Mouse (Mus musculus) stomach, embryonic 16.5 days (tissue): Measurements from ENCODE around the gene Ccdc15. TPM values are rescaled to one million over a fixed set of nuclear protein-coding genes. Genes with fewer than 3 reads are reported as not detected.

Experiments used
- ATAC-seq: fragments of 200-750 bp; cut with Nextera tagmentation; 2 replicates; pipeline ENCODE4 v1.8.0; 2017; ENCODE audit warnings: moderate number of reproducible peaks, moderate TSS enrichment; ENCODE audit not compliant: insufficient read depth, low FRiP score
- H3K27ac ChIP-seq: fragments of 300-500 bp; sonication (generic); 2 replicates; pipeline ENCODE4 v1.5.1; 2014; ENCODE audit warnings: low read length
- H3K27me3 ChIP-seq: fragments of 300-500 bp; sonication (generic); 2 replicates; pipeline ENCODE4 v1.6.1; 2014; ENCODE audit warnings: low read length, control low read depth, mixed read lengths; ENCODE audit not compliant: control insufficient read depth, insufficient read depth
- H3K36me3 ChIP-seq: fragments of 300-500 bp; sonication (generic); 2 replicates; pipeline ENCODE4 v1.6.1; 2014; ENCODE audit warnings: low read length; ENCODE audit not compliant: control insufficient read depth, insufficient read depth
- H3K4me1 ChIP-seq: fragments of 300-500 bp; sonication (generic); 2 replicates; pipeline ENCODE4 v1.6.1; 2014; ENCODE audit warnings: low read length, control low read depth, mixed read lengths; ENCODE audit not compliant: control insufficient read depth, insufficient read depth
- H3K4me2 ChIP-seq: fragments of 300-500 bp; sonication (generic); 2 replicates; pipeline ENCODE4 v1.6.1; 2014; ENCODE audit warnings: low read depth, low read length, mixed read lengths
- H3K4me3 ChIP-seq: fragments of 300-500 bp; sonication (generic); replicated peaks from 2 replicates; pipeline ENCODE4 v1.5.1; 2014; ENCODE audit warnings: mild to moderate bottlenecking, low read length
- H3K9ac ChIP-seq: fragments of 300-500 bp; sonication (generic); 2 replicates; pipeline ENCODE4 v1.6.1; 2014; ENCODE audit warnings: low read length
- H3K9me3 ChIP-seq: fragments of 300-500 bp; sonication (generic); replicated peaks from 2 replicates; pipeline ENCODE4 v1.6.1; 2016; ENCODE audit warnings: low read length, control low read depth; ENCODE audit not compliant: control insufficient read depth
- WGBS: fragments of 180-500 bp; shearing (Covaris S2); extraction: QIAGEN DNeasy Blood & Tissue Kit; methylation state at CpG from one replicate; pipeline ENCODE4 v1.1.7; 2014; 5-methylcytosine and 5-hydroxymethylcytosine counted together
- polyA plus RNA-seq: library from polyadenylated mRNA; unstranded; fragments of >200 nt; fragmentation: Nextera tagmentation; extraction: Ambion mirVana; gene quantifications from 2 replicates; pipeline ENCODE4 v1.2.1, GENCODE M21; 2015

Gene Ccdc15
- polyA plus RNA-seq, 1 experiment from 2014 or later: 5.0 TPM

DNA sequence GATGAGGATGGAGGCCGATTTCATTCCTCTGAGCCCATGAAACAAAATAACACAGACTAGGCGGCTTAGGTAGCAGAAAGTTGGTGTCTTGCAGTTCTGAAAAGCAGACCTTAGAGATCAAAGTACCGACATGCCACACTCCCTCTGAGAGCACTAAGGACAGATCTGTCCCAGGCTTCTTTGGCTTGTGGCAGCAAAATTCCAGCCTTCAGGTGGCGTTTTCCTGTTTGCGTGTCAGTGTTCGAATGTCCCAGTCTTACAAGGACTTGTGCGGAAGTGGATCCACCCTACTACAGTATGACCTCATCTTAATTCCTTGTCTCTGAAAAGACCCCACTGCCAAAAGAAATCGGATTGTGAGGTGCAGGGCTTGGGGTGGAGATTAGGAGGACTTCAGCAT, 20.6 kb upstream of the Ccdc15 start:
- no peaks in the 10 kb centered on the region for H3K27me3 ChIP-seq
- H3K9me3 ChIP-seq: no peaks in the 10 kb centered on the region
- no peaks in the 10 kb centered on the region for H3K4me1 ChIP-seq
- H3K9ac ChIP-seq: no peak overlapping the region
- WGBS: 65% methylated on average over 8 of the region's 8 CpGs
- H3K36me3 ChIP-seq: no peaks in the 10 kb centered on the region
- no peak overlapping the region for H3K4me3 ChIP-seq
- H3K27ac ChIP-seq: peak overlapping the region; percentile 52; the same call in 1 of the 2 replicates
- no peak overlapping the region for H3K4me2 ChIP-seq
- ATAC-seq: no peak

DNA sequence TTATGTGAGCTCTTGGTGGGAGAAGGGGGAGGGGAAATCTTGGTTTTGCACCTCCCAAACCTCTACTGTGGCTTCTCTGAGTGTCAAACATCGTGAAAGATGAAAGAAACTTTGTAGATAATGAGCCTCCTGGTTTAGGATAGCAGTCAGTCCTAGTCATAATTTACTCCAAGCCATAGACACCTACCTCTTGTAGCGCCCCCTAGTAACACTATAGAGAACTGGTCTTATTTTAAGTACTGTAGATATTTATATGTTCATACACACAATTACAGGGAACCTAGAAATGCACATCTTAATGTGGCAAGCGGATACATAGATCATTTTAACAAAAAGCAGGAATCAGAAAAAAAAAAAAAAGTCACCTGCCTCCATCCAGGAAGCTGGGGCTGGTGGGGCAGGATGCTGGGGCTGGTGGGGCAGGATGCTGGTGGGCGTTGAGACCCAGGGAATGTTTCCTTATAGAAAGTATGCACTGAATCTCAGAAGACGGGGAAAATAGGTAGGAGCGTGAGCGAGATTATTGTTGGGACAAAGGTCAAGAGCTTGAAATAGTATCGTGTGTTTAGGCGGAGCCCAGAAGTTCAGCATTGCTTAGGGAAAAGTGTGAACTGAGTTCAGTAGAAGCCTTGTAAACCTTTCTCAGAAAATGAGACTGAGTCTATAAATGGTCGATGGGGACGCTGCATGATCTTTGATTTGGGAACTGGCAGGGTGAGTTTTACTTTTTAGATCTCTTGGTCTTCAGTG, 20.0 kb upstream of the Ccdc15 start:
- Histone ChIP-seq H3K27ac (peak overlapping the region; percentile 52; the same call in 1 of the 2 replicates), H3K4me3 (no peak overlapping the region), H3K9me3 (no peaks in the 10 kb centered on the region), H3K27me3 (no peaks in the 10 kb centered on the region), H3K9ac (no peak overlapping the region), H3K4me2 (no peak overlapping the region), H3K4me1 (no peaks in the 10 kb centered on the region), H3K36me3 (no peaks in the 10 kb centered on the region)
- 0 out of 2 replicates have a peak, but pooled peaks have one; percentile 25 for ATAC-seq
- 54% methylated on average over 11 of the region's 11 CpGs for WGBS

DNA sequence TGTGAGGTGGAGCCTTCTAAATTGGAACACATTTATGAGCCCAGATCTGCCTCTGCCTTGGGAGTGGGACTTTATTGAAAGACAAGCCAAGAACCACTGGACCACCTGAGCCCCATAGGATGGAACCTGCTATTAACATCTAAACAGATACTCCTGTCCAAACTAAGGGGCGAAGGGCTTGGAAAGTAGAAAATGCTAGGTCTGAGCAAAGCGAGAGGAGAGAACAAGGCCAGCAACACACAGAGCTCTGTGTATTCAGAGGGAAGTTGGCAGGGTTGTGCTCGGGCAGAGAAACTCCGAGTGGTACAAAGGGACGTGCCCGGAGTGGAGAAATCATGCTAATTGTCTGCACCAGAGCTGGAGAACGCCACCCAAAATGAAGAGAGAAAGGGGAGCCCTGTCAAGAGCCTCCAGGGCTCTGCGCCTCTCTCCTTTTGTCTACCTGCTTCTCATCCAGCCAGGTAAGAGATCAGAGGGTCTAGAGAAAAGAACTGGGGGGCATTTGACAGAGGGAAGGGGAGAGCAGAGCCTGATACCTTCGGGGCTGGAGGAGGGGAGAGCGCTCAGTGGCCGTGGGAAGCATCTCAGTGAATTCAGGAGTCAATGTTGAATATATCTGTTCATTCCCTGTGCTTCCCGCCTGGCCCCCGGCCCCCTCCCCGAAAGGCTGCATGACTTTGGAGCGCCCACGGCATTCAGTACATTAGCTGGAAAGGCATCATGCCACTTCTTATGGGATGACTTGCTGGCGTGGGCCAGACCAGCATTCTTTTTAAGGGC, 19.3 kb upstream of the Ccdc15 start, which contains the start of gene Hepacam:
Hepacam (plus strand) TSS at position 51 of the 780 bp plus-strand sequence.
- ATAC-seq: no peak
- H3K9ac ChIP-seq: no peak within 1 kb of the TSS
- H3K4me2 ChIP-seq: no peak within 1 kb of the TSS
- no peaks in the 10 kb centered on the region for H3K27me3 ChIP-seq
- no peak within 1 kb of the TSS for H3K27ac ChIP-seq
- no peak within 1 kb of the TSS for H3K4me3 ChIP-seq
- 84% methylated on average over 17 of the region's 17 CpGs for WGBS
- no peaks in the 10 kb centered on the region for H3K4me1 ChIP-seq
- H3K36me3 ChIP-seq: no peaks in the 10 kb centered on the region
- H3K9me3 ChIP-seq: no peaks in the 10 kb centered on the region

DNA sequence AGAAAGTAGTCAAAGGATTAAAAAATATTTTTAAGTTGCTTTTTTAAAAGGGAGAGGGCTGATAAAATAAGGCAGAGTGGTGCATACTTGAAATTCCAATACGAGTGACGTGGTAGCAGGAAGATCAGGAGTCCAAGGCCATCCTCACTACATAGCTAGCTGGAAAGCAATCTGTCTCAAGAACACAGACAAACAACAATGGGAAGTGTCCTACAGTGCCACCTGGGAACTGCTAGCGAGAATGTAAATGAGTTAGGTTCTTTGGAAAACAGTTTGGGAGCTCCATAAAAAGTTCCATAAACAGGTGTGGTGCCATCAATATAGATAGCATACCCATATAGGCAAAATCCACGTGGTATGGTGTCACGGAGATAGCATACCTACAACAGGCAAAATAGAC, 17.5 kb upstream of the Ccdc15 start:
- no peak overlapping the region for H3K27ac ChIP-seq
- WGBS: 53% methylated on average over 5 of the region's 5 CpGs
- H3K4me1 ChIP-seq: no peaks in the 10 kb centered on the region
- H3K36me3 ChIP-seq: no peaks in the 10 kb centered on the region
- no peak for ATAC-seq
- no peaks in the 10 kb centered on the region for H3K9me3 ChIP-seq
- no peak overlapping the region for H3K9ac ChIP-seq
- no peaks in the 10 kb centered on the region for H3K27me3 ChIP-seq
- H3K4me3 ChIP-seq: no peak overlapping the region
- H3K4me2 ChIP-seq: no peak overlapping the region

DNA sequence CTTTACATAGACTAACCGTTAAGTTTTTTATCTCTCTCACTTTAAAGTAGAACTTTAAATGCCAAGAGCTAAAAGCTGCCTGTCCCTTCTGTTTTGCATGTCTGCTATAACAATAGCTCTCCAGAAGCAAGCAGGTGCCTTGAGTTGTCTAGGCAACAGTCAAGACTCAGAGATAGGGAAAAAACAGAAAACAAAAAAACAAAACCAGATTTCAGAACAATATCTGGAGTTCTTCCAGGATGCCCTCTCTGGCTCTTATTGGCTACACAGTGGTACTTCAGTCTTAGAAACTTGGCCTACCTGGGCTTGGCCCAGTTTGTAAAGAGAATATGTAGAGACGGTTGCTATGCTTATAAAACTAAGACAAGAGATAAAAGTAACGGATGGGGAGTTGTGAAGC, 16.2 kb upstream of the Ccdc15 start:
- H3K4me3 ChIP-seq: no peak overlapping the region
- H3K4me1 ChIP-seq: peaks cover 6% of the 10 kb centered on the region
- H3K9ac ChIP-seq: no peak overlapping the region
- no peaks in the 10 kb centered on the region for H3K27me3 ChIP-seq
- no peak overlapping the region for H3K27ac ChIP-seq
- H3K9me3 ChIP-seq: no peaks in the 10 kb centered on the region
- WGBS: 70% methylated on average over 3 of the region's 3 CpGs
- H3K36me3 ChIP-seq: no peaks in the 10 kb centered on the region
- ATAC-seq: no peak
- no peak overlapping the region for H3K4me2 ChIP-seq

DNA sequence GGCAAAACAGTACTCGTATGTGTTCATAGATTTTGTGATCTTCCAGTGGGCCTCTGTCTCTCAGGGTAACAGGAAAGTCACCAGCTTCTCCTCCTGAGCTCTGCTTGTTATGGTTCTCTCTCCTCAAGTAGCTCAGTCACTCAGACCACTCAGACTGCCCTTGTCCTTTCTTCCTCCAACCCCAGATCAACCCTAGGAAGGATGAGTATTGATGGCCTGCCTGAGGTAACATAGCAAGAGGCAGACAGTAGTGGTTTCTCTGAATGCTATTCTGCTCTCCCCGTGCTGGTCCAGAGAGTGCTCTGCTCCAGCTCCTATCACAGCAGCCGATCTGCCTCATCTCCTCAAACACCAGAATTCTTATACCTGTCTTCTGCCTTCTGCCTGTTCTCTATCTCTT, 15.3 kb upstream of the Ccdc15 start:
- no peaks in the 10 kb centered on the region for H3K9me3 ChIP-seq
- ATAC-seq: no peak
- H3K27me3 ChIP-seq: no peaks in the 10 kb centered on the region
- no peak overlapping the region for H3K4me2 ChIP-seq
- H3K4me3 ChIP-seq: no peak overlapping the region
- WGBS: 65% methylated on average over 3 of the region's 3 CpGs
- H3K27ac ChIP-seq: no peak overlapping the region
- no peaks in the 10 kb centered on the region for H3K36me3 ChIP-seq
- no peak overlapping the region for H3K9ac ChIP-seq
- H3K4me1 ChIP-seq: peaks cover 7% of the 10 kb centered on the region

DNA sequence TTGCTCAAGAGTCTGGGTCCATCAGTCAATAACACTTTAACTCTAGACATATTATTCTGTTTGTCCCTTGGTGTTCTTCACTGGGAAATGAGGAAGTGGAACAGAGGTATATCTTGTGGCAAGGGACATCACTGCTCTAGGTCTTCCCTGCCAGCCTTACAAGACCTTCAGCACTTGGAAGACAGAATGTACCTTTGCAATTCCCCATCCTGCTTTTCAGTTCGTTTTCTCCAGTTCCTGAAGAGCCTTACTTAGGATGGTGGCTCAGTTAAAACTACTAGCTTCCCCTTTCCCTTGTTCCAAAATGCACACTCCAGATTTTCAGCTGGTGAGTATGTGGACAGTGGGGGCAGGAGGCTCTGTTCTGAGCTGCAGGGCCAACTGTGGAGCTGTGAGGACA, 14.6 kb upstream of the Ccdc15 start:
- no peaks in the 10 kb centered on the region for H3K9me3 ChIP-seq
- no peaks in the 10 kb centered on the region for H3K27me3 ChIP-seq
- ATAC-seq: no peak
- no peak overlapping the region for H3K4me3 ChIP-seq
- no peaks in the 10 kb centered on the region for H3K36me3 ChIP-seq
- H3K27ac ChIP-seq: no peak overlapping the region
- peaks cover 7% of the 10 kb centered on the region for H3K4me1 ChIP-seq
- no peak overlapping the region for H3K9ac ChIP-seq
- 59% methylated on average over 1 of the region's 1 CpGs for WGBS
- no peak overlapping the region for H3K4me2 ChIP-seq

DNA sequence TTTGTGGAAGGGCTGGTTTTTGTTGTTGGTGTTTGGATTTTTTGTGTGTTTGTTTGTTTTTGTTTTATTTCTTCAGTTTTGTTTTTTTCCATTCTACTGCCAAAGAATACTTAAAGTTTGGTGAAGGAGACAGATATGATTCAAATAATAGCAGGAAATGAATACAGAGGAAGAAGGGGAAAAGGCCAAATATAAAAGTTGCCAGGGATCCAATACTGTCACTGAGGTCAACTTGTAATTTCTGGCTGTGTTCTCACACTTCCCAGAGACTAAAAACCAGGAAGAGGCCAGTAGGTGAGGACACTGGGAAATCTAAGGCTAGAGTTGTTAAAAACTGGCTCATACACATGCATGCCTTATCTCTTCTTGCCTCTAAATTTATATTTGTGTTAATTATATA, 13.9 kb upstream of the Ccdc15 start:
- Histone ChIP-seq H3K9me3 (no peaks in the 10 kb centered on the region), H3K4me2 (no peak overlapping the region), H3K27me3 (no peaks in the 10 kb centered on the region), H3K36me3 (no peaks in the 10 kb centered on the region), H3K4me3 (no peak overlapping the region), H3K4me1 (peaks cover 7% of the 10 kb centered on the region), H3K27ac (no peak overlapping the region), H3K9ac (no peak overlapping the region)
- ATAC-seq: no peak
